Mouse (Mus musculus): ENCODE measurements around the gene Cptp. TPM values are rescaled to one million over a fixed set of nuclear protein-coding genes. Genes with fewer than 3 reads are reported as not detected.

Gene Cptp
- polyA plus RNA-seq, 1 experiment from 2014 or later: 13.8 TPM

DNA sequence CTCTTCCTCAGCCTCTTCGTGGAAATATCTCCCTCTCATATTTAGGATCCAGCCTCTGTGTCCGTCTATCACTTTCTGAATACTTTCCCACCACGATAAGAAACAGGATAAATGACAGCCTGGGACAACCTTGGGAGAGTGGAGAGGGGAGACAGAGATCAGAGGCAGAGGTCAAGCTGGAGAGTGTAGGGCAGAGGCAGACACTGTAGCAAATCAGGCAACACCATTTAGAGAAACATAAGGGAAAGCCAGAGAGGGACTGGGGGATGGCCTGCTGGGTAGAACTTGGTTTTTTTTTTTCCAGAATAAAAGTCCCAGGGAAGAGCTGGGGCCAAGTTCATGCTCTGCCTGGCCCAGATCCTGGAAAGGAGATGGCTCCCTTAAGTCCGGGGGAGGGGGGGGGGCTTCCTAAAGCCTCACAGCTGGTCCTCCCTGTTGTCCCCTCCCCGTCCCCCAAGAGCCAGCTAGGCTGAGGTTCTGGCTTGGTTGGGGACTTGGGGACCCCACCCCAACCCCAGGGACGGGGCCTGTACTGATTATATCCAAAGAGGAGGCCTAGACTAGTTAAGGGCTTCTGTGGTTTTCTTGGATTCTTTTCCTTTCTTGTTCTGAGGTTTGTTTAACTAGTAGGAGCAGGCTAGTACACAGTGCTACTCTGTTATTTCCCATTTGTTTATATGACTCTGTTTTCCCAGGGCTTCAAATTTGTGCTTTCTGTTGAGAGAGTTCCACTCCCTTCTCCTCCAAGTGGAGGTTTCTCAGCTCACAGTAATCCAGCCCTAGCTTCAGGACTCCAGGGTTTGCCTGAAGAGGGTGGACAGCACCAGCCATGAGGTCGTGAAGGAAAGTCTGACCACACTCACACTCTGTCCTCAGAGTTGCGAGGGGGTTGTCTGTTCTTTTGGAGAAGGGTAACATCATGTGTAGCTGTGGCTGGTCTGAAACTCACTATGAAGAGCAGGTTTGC is 30.8 kb downstream of the Cptp start:
- no peak overlapping the region for H3K9ac ChIP-seq
- peaks cover 43% of the 10 kb centered on the region for H3K4me1 ChIP-seq
- 55% methylated on average over 8 of the region's 8 CpGs for WGBS
- H3K4me3 ChIP-seq: no peak overlapping the region
- no peak for ATAC-seq (ENCODE audit: low FRiP score, low read depth)
- H3K27ac ChIP-seq: peak overlapping the region; percentile 22
- 0 out of 2 replicates have a peak, but pooled peaks cover 6% of the 10 kb centered on the region for H3K27me3 ChIP-seq
- peak overlapping the region; percentile 98; the same call in 1 of the 2 replicates for H3K4me2 ChIP-seq (replicated peaks)
- H3K36me3 ChIP-seq: peaks cover 18% of the 10 kb centered on the region
- H3K9me3 ChIP-seq: no peaks in the 10 kb centered on the region

GRCm38 (mm10) chr4:155837404-155838010 is 31.7 kb downstream of the Cptp start:
- H3K9me3 ChIP-seq: no peaks in the 10 kb centered on the region
- H3K27ac ChIP-seq: no peak overlapping the region
- H3K9ac ChIP-seq: no peak overlapping the region
- ATAC-seq (ENCODE audit: low FRiP score, low read depth): no peak
- peaks cover 50% of the 10 kb centered on the region for H3K4me1 ChIP-seq
- H3K4me3 ChIP-seq: no peak overlapping the region
- H3K36me3 ChIP-seq: peaks cover 14% of the 10 kb centered on the region
- H3K27me3 ChIP-seq: 0 out of 2 replicates have a peak, but pooled peaks cover 6% of the 10 kb centered on the region
- WGBS: 66% methylated on average over 11 of the region's 11 CpGs
- no peak overlapping the region for H3K4me2 ChIP-seq (replicated peaks)

DNA sequence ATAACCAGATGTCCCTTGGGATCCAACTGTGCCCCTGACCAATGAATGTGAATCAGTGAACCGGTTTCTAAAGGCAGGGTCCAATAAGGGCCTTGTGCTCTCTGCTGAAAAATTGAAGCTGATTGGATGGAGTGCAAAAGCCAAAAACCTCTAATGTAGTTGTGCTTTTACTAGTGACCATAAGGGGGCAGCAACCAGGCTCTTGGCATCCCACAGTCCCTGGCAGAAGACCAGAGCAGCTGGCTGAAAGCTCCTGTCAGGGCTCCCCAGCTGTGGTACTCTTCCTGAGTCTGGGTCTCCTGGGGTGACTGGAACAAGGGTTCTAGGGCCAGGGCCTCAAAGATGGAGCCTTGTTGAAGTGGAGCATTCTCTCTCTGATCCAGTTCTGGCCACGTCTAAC is 35.4 kb downstream of the Cptp start:
- peaks cover 32% of the 10 kb centered on the region for H3K4me1 ChIP-seq

GRCm38 (mm10) chr4:155833234-155833633 is 36.0 kb downstream of the Cptp start:
- H3K27me3 ChIP-seq: no peaks in the 10 kb centered on the region
- peaks cover 27% of the 10 kb centered on the region for H3K4me1 ChIP-seq
- H3K4me2 ChIP-seq (replicated peaks): peak overlapping the region; percentile 97
- no peaks in the 10 kb centered on the region for H3K9me3 ChIP-seq
- WGBS: 84% methylated on average over 4 of the region's 4 CpGs
- peaks cover 8% of the 10 kb centered on the region for H3K36me3 ChIP-seq
- no peak for ATAC-seq (ENCODE audit: low FRiP score, low read depth)
- H3K9ac ChIP-seq: no peak overlapping the region
- no peak overlapping the region for H3K27ac ChIP-seq
- peak overlapping the region; percentile 92; the same call in 1 of the 2 replicates for H3K4me3 ChIP-seq

More for the DNA sequence above, 35.4 kb downstream of the Cptp start:
- ATAC-seq (ENCODE audit: low FRiP score, low read depth): peak; percentile 34; the same call in 1 of the 2 replicates
- 0 out of 2 replicates have a peak overlapping the region, but pooled peaks have one; percentile 2 for H3K4me3 ChIP-seq
- no peak overlapping the region; the same call in 1 of the 2 replicates for H3K9ac ChIP-seq
- peaks cover 5% of the 10 kb centered on the region; the same call in 1 of the 2 replicates for H3K36me3 ChIP-seq
- H3K27me3 ChIP-seq: no peaks in the 10 kb centered on the region
- 26% methylated on average over 2 of the region's 2 CpGs for WGBS
- 0 out of 2 replicates have a peak overlapping the region, but pooled peaks have one; percentile 21 for H3K4me2 ChIP-seq (replicated peaks)
- H3K9me3 ChIP-seq: no peaks in the 10 kb centered on the region
- 0 out of 2 replicates have a peak overlapping the region, but pooled peaks have one; percentile 33 for H3K27ac ChIP-seq

GRCm38 (mm10) chr4:155832321-155832720 is 36.9 kb downstream of the Cptp start:
- Histone ChIP-seq H3K36me3 (peaks cover 16% of the 10 kb centered on the region), H3K27me3 (no peaks in the 10 kb centered on the region), H3K9ac (peak overlapping the region; percentile 91), H3K4me2 (replicated peaks) (peak overlapping the region; percentile 97), H3K9me3 (no peaks in the 10 kb centered on the region), H3K4me3 (peak overlapping the region; percentile 92), H3K27ac (no peak overlapping the region; the same call in 1 of the 2 replicates), H3K4me1 (peaks cover 27% of the 10 kb centered on the region)
- ATAC-seq (ENCODE audit: low FRiP score, low read depth): no peak
- WGBS: 58% methylated on average over 10 of the region's 10 CpGs

DNA sequence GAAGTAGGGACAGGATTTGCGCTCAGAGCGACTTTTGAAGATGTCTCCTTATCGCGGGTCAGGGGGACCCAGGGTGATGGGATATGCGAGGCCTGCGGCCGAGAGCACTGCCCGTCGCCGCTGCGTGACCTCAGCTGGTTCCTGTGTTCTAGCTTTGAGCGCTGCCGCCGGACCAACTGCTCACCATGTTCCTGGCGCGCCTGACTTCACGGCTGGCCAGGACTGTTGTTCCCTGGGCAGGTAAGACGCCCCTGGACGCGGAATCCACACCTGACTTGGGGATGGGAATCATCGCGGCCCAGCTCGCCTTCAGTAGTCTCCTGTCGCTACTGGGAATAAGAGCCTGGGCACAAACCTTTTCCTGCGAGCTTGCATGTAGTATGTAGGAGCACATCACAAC is 37.4 kb downstream of the Cptp start:
- WGBS: under 1% methylated on average over 25 of the region's 25 CpGs
- H3K9ac ChIP-seq: peak overlapping the region; percentile 91

GRCm38 (mm10) chr4:155831205-155831766 is 38.0 kb downstream of the Cptp start, which contains the start of gene Aurkaip1:
TSS of gene Aurkaip1 (plus strand) at chr4:155831272.
- Histone ChIP-seq H3K27ac (peak within 1 kb of the TSS; percentile 86), H3K4me2 (replicated peaks) (peak within 1 kb of the TSS; percentile 97), H3K9ac (peak within 1 kb of the TSS; percentile 91), H3K4me1 (peaks cover 27% of the 10 kb centered on the region), H3K27me3 (no peaks in the 10 kb centered on the region), H3K36me3 (peaks cover 27% of the 10 kb centered on the region), H3K9me3 (no peaks in the 10 kb centered on the region), H3K4me3 (peak within 1 kb of the TSS; percentile 92)
- under 1% methylated on average over 49 of the region's 49 CpGs for WGBS
- ATAC-seq (ENCODE audit: low FRiP score, low read depth): peak; percentile 92

More for the DNA sequence above, 37.4 kb downstream of the Cptp start:
- peak; percentile 18; the same call in 1 of the 2 replicates for ATAC-seq (ENCODE audit: low FRiP score, low read depth)
- H3K27ac ChIP-seq: peak overlapping the region; percentile 86
- H3K4me1 ChIP-seq: peaks cover 27% of the 10 kb centered on the region
- H3K4me2 ChIP-seq (replicated peaks): peak overlapping the region; percentile 97
- no peaks in the 10 kb centered on the region for H3K9me3 ChIP-seq
- H3K27me3 ChIP-seq: no peaks in the 10 kb centered on the region
- peaks cover 21% of the 10 kb centered on the region for H3K36me3 ChIP-seq
- peak overlapping the region; percentile 92 for H3K4me3 ChIP-seq

GRCm38 (mm10) chr4:155830596-155830995 is 38.6 kb downstream of the Cptp start:
- WGBS: 55% methylated on average over 8 of the region's 8 CpGs
- H3K36me3 ChIP-seq: peaks cover 30% of the 10 kb centered on the region
- no peak for ATAC-seq (ENCODE audit: low FRiP score, low read depth)
- no peaks in the 10 kb centered on the region for H3K27me3 ChIP-seq
- peaks cover 27% of the 10 kb centered on the region for H3K4me1 ChIP-seq
- H3K9ac ChIP-seq: no peak overlapping the region; the same call in 1 of the 2 replicates
- no peaks in the 10 kb centered on the region for H3K9me3 ChIP-seq
- no peak overlapping the region for H3K27ac ChIP-seq
- peak overlapping the region; percentile 92 for H3K4me3 ChIP-seq
- H3K4me2 ChIP-seq (replicated peaks): peak overlapping the region; percentile 97

DNA sequence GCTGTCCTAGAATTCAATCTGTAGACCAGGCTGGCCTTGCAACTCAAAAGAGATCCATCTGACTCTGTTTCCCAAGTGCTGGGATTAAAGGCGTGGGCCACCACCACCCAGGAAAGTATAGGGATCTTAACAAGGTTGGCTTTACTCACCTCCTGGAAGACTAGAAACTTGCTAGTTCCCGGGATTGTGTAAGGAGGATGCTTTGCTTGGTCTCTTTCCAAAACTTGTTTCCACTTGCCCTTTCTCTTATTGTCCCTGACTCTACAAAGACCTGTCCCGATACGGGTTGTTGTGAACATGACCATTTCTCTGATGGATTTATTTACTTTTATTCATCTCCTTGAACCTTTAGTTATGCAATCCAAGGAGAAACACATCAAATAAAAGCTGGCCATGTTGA is 39.4 kb downstream of the Cptp start:
- H3K9ac ChIP-seq: no peak overlapping the region
- peaks cover 27% of the 10 kb centered on the region for H3K4me1 ChIP-seq
- no peak for ATAC-seq (ENCODE audit: low FRiP score, low read depth)
- no peaks in the 10 kb centered on the region for H3K9me3 ChIP-seq
- H3K4me3 ChIP-seq: no peak overlapping the region
- no peak overlapping the region for H3K4me2 ChIP-seq (replicated peaks)
- no peaks in the 10 kb centered on the region for H3K27me3 ChIP-seq
- no peak overlapping the region for H3K27ac ChIP-seq
- WGBS: 98% methylated on average over 4 of the region's 4 CpGs
- H3K36me3 ChIP-seq: peaks cover 36% of the 10 kb centered on the region

GRCm38 (mm10) chr4:155823443-155823842 is 45.8 kb downstream of the Cptp start:
- WGBS: 93% methylated on average over 16 of the region's 16 CpGs
- no peak overlapping the region for H3K4me2 ChIP-seq (replicated peaks)
- no peak for ATAC-seq (ENCODE audit: low FRiP score, low read depth)
- no peak overlapping the region for H3K27ac ChIP-seq
- H3K4me3 ChIP-seq: no peak overlapping the region
- H3K9ac ChIP-seq: no peak overlapping the region
- peaks cover 89% of the 10 kb centered on the region for H3K36me3 ChIP-seq
- H3K27me3 ChIP-seq: no peaks in the 10 kb centered on the region
- no peaks in the 10 kb centered on the region for H3K4me1 ChIP-seq
- H3K9me3 ChIP-seq: no peaks in the 10 kb centered on the region

GRCm38 (mm10) chr4:155821025-155821424 is 48.2 kb downstream of the Cptp start:
- H3K27ac ChIP-seq: no peak overlapping the region
- 84% methylated on average over 7 of the region's 7 CpGs for WGBS
- no peaks in the 10 kb centered on the region for H3K27me3 ChIP-seq
- no peak overlapping the region for H3K9ac ChIP-seq
- ATAC-seq (ENCODE audit: low FRiP score, low read depth): no peak
- peaks cover 93% of the 10 kb centered on the region for H3K36me3 ChIP-seq
- no peaks in the 10 kb centered on the region for H3K9me3 ChIP-seq
- H3K4me3 ChIP-seq: no peak overlapping the region
- no peak overlapping the region for H3K4me2 ChIP-seq (replicated peaks)
- H3K4me1 ChIP-seq: no peaks in the 10 kb centered on the region
